Mouse (Mus musculus) ES-Bruce4 (cell line): Measurements from ENCODE around the gene Tmem126b. TPM values are rescaled to one million over a fixed set of nuclear protein-coding genes. Genes with fewer than 3 reads are reported as not detected.
A peak's percentile ranks its signal among the peaks of the same experiment; 100 is the strongest.

Experiments used
- H3K27ac ChIP-seq: 2 replicates; pipeline ENCODE4 v1.5.1; 2012; ENCODE audit warnings: low read length, inconsistent platforms; ENCODE audit not compliant: insufficient read depth
- H3K27me3 ChIP-seq: 2 replicates; pipeline ENCODE4 v1.6.1; 2012; ENCODE audit warnings: mild to moderate bottlenecking, low read length, inconsistent platforms; ENCODE audit not compliant: control insufficient read depth, poor library complexity, insufficient read depth, severe bottlenecking
- H3K36me3 ChIP-seq: 2 replicates; pipeline ENCODE4 v1.6.1; 2012; ENCODE audit warnings: inconsistent platforms, mild to moderate bottlenecking, low read length, moderate library complexity; ENCODE audit not compliant: control insufficient read depth, poor library complexity, insufficient read depth, severe bottlenecking
- H3K4me1 ChIP-seq: one replicate; pipeline ENCODE4 v1.8.1; 2011; ENCODE audit warnings: low read length; ENCODE audit not compliant: control insufficient read depth, insufficient read depth
- H3K4me3 ChIP-seq: 2 replicates; pipeline ENCODE4 v1.5.1; 2011; ENCODE audit warnings: low read depth, mild to moderate bottlenecking, low read length
- H3K9ac ChIP-seq: 2 replicates; pipeline ENCODE4 v1.6.1; 2012; ENCODE audit warnings: low read depth, mild to moderate bottlenecking, inconsistent platforms; ENCODE audit not compliant: poor library complexity, severe bottlenecking
- H3K9me3 ChIP-seq: replicated peaks from 2 replicates; pipeline ENCODE4 v1.6.1; 2012; ENCODE audit warnings: mild to moderate bottlenecking, low read length, inconsistent platforms; ENCODE audit not compliant: control insufficient read depth, poor library complexity, insufficient read depth, severe bottlenecking
- CTCF ChIP-seq: IDR thresholded peaks from one replicate; pipeline ENCODE4 v1.8.1; 2011; ENCODE audit warnings: low read depth, low read length
- EP300 ChIP-seq: IDR thresholded peaks from 2 replicates; pipeline ENCODE4 v1.6.1; 2011; ENCODE audit warnings: low read depth, low read length; ENCODE audit not compliant: insufficient read depth
- POLR2A ChIP-seq: IDR thresholded peaks from one replicate; pipeline ENCODE4 v1.8.1; 2011; ENCODE audit warnings: low read length; ENCODE audit not compliant: insufficient read depth
- polyA plus RNA-seq: library from polyadenylated mRNA; stranded (reverse); fragments of >200 nt; gene quantifications from 2 replicates; pipeline ENCODE4 v1.2.4, GENCODE M21; 2011; ENCODE audit warnings: low read depth; ENCODE audit not compliant: missing spikeins, insufficient read depth, insufficient read length

Tmem126b gene
- polyA plus RNA-seq = 15.1 and 15.8 TPM in 2 replicates

GRCm38 (mm10) chr7:90475793-90476312, at the start of gene Tmem126b:
Tmem126b (minus strand) TSS chr7:90476001.
- Histone ChIP-seq H3K9me3 (no peaks in the 10 kb centered on the region), H3K27me3 (0 out of 2 replicates have a peak, but pooled peaks cover 1% of the 10 kb centered on the region), H3K4me1 (no peaks in the 10 kb centered on the region), H3K4me3 (peak within 1 kb of the TSS; percentile 89), H3K9ac (peak within 1 kb of the TSS; percentile 86), H3K36me3 (no peaks in the 10 kb centered on the region), H3K27ac (no peak within 1 kb of the TSS)
- peak; percentile 52 for TF ChIP-seq POLR2A
- TF ChIP-seq EP300 = 0 out of 2 replicates have a peak, but pooled peaks have one; percentile 27
- TF ChIP-seq CTCF = no peak

GRCm38 (mm10) chr7:90512293-90512692, 36.5 kb upstream of the Tmem126b start:
- Histone ChIP-seq H3K4me1 (no peaks in the 10 kb centered on the region), H3K27me3 (no peaks in the 10 kb centered on the region), H3K27ac (no peak overlapping the region), H3K4me3 (no peak overlapping the region), H3K36me3 (no peaks in the 10 kb centered on the region), H3K9ac (no peak overlapping the region), H3K9me3 (no peaks in the 10 kb centered on the region)
- TF ChIP-seq POLR2A (no peak), CTCF (no peak), EP300 (no peak)

GRCm38 (mm10) chr7:90508124-90508523, 32.3 kb upstream of the Tmem126b start:
- Histone ChIP-seq H3K27me3 (no peaks in the 10 kb centered on the region), H3K36me3 (no peaks in the 10 kb centered on the region), H3K4me3 (no peak overlapping the region), H3K9me3 (no peaks in the 10 kb centered on the region), H3K27ac (no peak overlapping the region), H3K4me1 (no peaks in the 10 kb centered on the region), H3K9ac (no peak overlapping the region)
- no peak for TF ChIP-seq POLR2A
- no peak for TF ChIP-seq EP300
- no peak for TF ChIP-seq CTCF

GRCm38 (mm10) chr7:90482607-90483006, 6.8 kb upstream of the Tmem126b start:
- H3K4me1 ChIP-seq = no peaks in the 10 kb centered on the region
- no peaks in the 10 kb centered on the region for H3K27me3 ChIP-seq
- H3K27ac ChIP-seq = no peak overlapping the region
- no peak overlapping the region for H3K9ac ChIP-seq
- no peak overlapping the region for H3K4me3 ChIP-seq
- TF ChIP-seq CTCF (no peak), EP300 (no peak), POLR2A (no peak)
- H3K36me3 ChIP-seq = no peaks in the 10 kb centered on the region
- no peaks in the 10 kb centered on the region for H3K9me3 ChIP-seq

GRCm38 (mm10) chr7:90476313-90477245, 778 bp upstream of the Tmem126b start, which contains the start of gene Dlg2:
Dlg2 (plus strand) TSS chr7:90476672.
- peak within 1 kb of the TSS; percentile 89 for H3K4me3 ChIP-seq
- no peaks in the 10 kb centered on the region for H3K9me3 ChIP-seq
- peak within 1 kb of the TSS; percentile 86 for H3K9ac ChIP-seq
- H3K27ac ChIP-seq = no peak within 1 kb of the TSS
- TF ChIP-seq EP300 (no peak), POLR2A (no peak), CTCF (no peak)
- no peaks in the 10 kb centered on the region for H3K4me1 ChIP-seq
- 0 out of 2 replicates have a peak, but pooled peaks cover 1% of the 10 kb centered on the region for H3K27me3 ChIP-seq
- no peaks in the 10 kb centered on the region for H3K36me3 ChIP-seq
